Mouse (Mus musculus) kidney, postnatal 0 days (tissue): ENCODE data around the gene Ppara. TPM values are rescaled to one million over a fixed set of nuclear protein-coding genes. Genes with fewer than 3 reads are reported as not detected.

Experiments
- ATAC-seq: fragments of 200-750 bp; cut with Nextera tagmentation; replicated peaks from 2 replicates; pipeline ENCODE4 v1.8.0; 2017; ENCODE audit warnings: low read depth, moderate number of reproducible peaks, moderate TSS enrichment, moderate library complexity; ENCODE audit not compliant: low FRiP score
- DNase-seq: peaks from one replicate; pipeline ENCODE4 v3.0.0-alpha.2; 2016; ENCODE audit warnings: low spot score
- H3K27ac ChIP-seq: fragments of 300-500 bp; sonication (generic); 2 replicates; pipeline ENCODE4 v1.5.1; 2014; ENCODE audit warnings: mild to moderate bottlenecking
- H3K27me3 ChIP-seq: fragments of 300-500 bp; sonication (generic); 2 replicates; pipeline ENCODE4 v1.6.1; 2014; ENCODE audit warnings: low read length, mixed read lengths; ENCODE audit not compliant: insufficient read depth
- H3K36me3 ChIP-seq: fragments of 300-500 bp; sonication (generic); 2 replicates; pipeline ENCODE4 v1.6.1; 2014; ENCODE audit warnings: low read length, mixed read lengths; ENCODE audit not compliant: insufficient read depth
- H3K4me1 ChIP-seq: fragments of 300-500 bp; sonication (generic); replicated peaks from 2 replicates; pipeline ENCODE4 v1.6.1; 2014; ENCODE audit warnings: antibody characterized with exemption, low read length, mixed read lengths; ENCODE audit not compliant: insufficient read depth
- H3K4me2 ChIP-seq: fragments of 300-500 bp; sonication (generic); 2 replicates; pipeline ENCODE4 v1.6.1; 2014; ENCODE audit warnings: mild to moderate bottlenecking, low read length, moderate library complexity, mixed read lengths
- H3K4me3 ChIP-seq: fragments of 300-500 bp; sonication (generic); replicated peaks from 2 replicates; pipeline ENCODE4 v1.5.1; 2014; ENCODE audit warnings: low read depth, low read length
- H3K9ac ChIP-seq: fragments of 300-500 bp; sonication (generic); 2 replicates; pipeline ENCODE4 v1.6.1; 2014; ENCODE audit warnings: low read depth, low read length
- H3K9me3 ChIP-seq: fragments of 300-500 bp; sonication (generic); replicated peaks from 2 replicates; pipeline ENCODE4 v1.6.1; 2016; ENCODE audit warnings: low read length, inconsistent platforms, mixed read lengths
- CTCF ChIP-seq: IDR thresholded peaks from 2 replicates; pipeline ENCODE4 v1.5.1; 2016; ENCODE audit warnings: antibody characterized with exemption, low read depth, mild to moderate bottlenecking, moderate library complexity
- WGBS: fragments of 180-500 bp; shearing (Covaris S2); extraction: QIAGEN DNeasy Blood & Tissue Kit; methylation state at CpG from one replicate; pipeline ENCODE4 v1.1.7; 2014; 5-methylcytosine and 5-hydroxymethylcytosine counted together
- polyA plus RNA-seq: library from polyadenylated mRNA; unstranded; fragments of >200 nt; fragmentation: Nextera tagmentation; extraction: Ambion mirVana; gene quantifications from 2 replicates; pipeline ENCODE4 v1.2.1, GENCODE M21; 2015

The Ppara gene
- polyA plus RNA-seq, 1 experiment from 2014 or later = 12.0 TPM

GRCm38 (mm10) chr15:85809091-85809490, 74.3 kb downstream of the Ppara start:
- H3K9ac ChIP-seq = no peak overlapping the region
- H3K27me3 ChIP-seq = no peaks in the 10 kb centered on the region
- no peaks in the 10 kb centered on the region for H3K4me1 ChIP-seq
- TF ChIP-seq CTCF = no peak
- no peaks in the 10 kb centered on the region for H3K36me3 ChIP-seq
- no peak overlapping the region for H3K27ac ChIP-seq
- no peak for DNase-seq
- H3K4me3 ChIP-seq = no peak overlapping the region
- no peak overlapping the region for H3K4me2 ChIP-seq
- 85% methylated on average over 12 of the region's 12 CpGs for WGBS
- no peaks in the 10 kb centered on the region for H3K9me3 ChIP-seq
- no peak for ATAC-seq

GRCm38 (mm10) chr15:85810462-85810805, 75.7 kb downstream of the Ppara start:
- Histone ChIP-seq H3K9ac (peak overlapping the region; percentile 83), H3K27me3 (no peaks in the 10 kb centered on the region), H3K4me3 (no peak overlapping the region), H3K4me2 (peak overlapping the region; percentile 85), H3K36me3 (no peaks in the 10 kb centered on the region), H3K9me3 (no peaks in the 10 kb centered on the region), H3K4me1 (no peaks in the 10 kb centered on the region), H3K27ac (peak overlapping the region; percentile 92; the same call in 1 of the 2 replicates)
- DNase-seq = no peak
- no peak for TF ChIP-seq CTCF
- 61% methylated on average over 5 of the region's 5 CpGs for WGBS
- no peak for ATAC-seq

GRCm38 (mm10) chr15:85810806-85811521, 76.2 kb downstream of the Ppara start:
- 2% methylated on average over 36 of the region's 36 CpGs for WGBS
- peak; percentile 81 for ATAC-seq

GRCm38 (mm10) chr15:85811535-85812277, 76.9 kb downstream of the Ppara start, which contains the start of gene Cdpf1:
Gene Cdpf1, minus strand, starts transcription at chr15:85811697.
- no peak for TF ChIP-seq CTCF
- H3K27me3 ChIP-seq = no peaks in the 10 kb centered on the region
- peak within 1 kb of the TSS; percentile 84 for H3K4me3 ChIP-seq
- H3K4me2 ChIP-seq = peak within 1 kb of the TSS; percentile 85
- DNase-seq = peak; percentile 99
- no peaks in the 10 kb centered on the region for H3K36me3 ChIP-seq
- H3K9me3 ChIP-seq = no peaks in the 10 kb centered on the region
- peak within 1 kb of the TSS; percentile 92 for H3K27ac ChIP-seq
- H3K9ac ChIP-seq = peak within 1 kb of the TSS; percentile 83
- ATAC-seq = peak; percentile 96
- no peaks in the 10 kb centered on the region for H3K4me1 ChIP-seq
- WGBS = 2% methylated on average over 36 of the region's 36 CpGs

More at GRCm38 (mm10) chr15:85810806-85811521, 76.2 kb downstream of the Ppara start:
- Histone ChIP-seq H3K27ac (peak overlapping the region; percentile 92), H3K4me3 (peak overlapping the region; percentile 84), H3K9ac (peak overlapping the region; percentile 83), H3K36me3 (no peaks in the 10 kb centered on the region), H3K27me3 (no peaks in the 10 kb centered on the region), H3K9me3 (no peaks in the 10 kb centered on the region), H3K4me1 (no peaks in the 10 kb centered on the region), H3K4me2 (peak overlapping the region; percentile 85)
- no peak for DNase-seq
- peak; percentile 32 for TF ChIP-seq CTCF

- Histone ChIP-seq H3K36me3 (no peaks in the 10 kb centered on the region), H3K27me3 (no peaks in the 10 kb centered on the region), H3K9me3 (no peaks in the 10 kb centered on the region), H3K27ac (no peak overlapping the region), H3K4me3 (no peak overlapping the region), H3K9ac (no peak overlapping the region), H3K4me1 (no peaks in the 10 kb centered on the region), H3K4me2 (no peak overlapping the region)
- no peak for TF ChIP-seq CTCF
- 66% methylated on average over 10 of the region's 10 CpGs for WGBS
- DNase-seq = no peak
- ATAC-seq = no peak
Observed at GRCm38 (mm10) chr15:85813428-85813827, 78.6 kb downstream of the Ppara start.

GRCm38 (mm10) chr15:85821203-85822010, 86.6 kb downstream of the Ppara start, which contains the start of gene Pkdrej:
Gene Pkdrej, minus strand, starts transcription at chr15:85821734.
- 1% methylated on average over 54 of the region's 65 CpGs for WGBS
- peak within 1 kb of the TSS; percentile 79 for H3K9ac ChIP-seq
- H3K4me3 ChIP-seq = peak within 1 kb of the TSS; percentile 47
- peak; percentile 79 for ATAC-seq
- no peaks in the 10 kb centered on the region for H3K4me1 ChIP-seq
- no peak for TF ChIP-seq CTCF
- H3K36me3 ChIP-seq = no peaks in the 10 kb centered on the region
- no peak within 1 kb of the TSS for H3K27ac ChIP-seq
- DNase-seq = peak; percentile 39
- no peaks in the 10 kb centered on the region for H3K9me3 ChIP-seq
- H3K27me3 ChIP-seq = peaks cover 5% of the 10 kb centered on the region; the same call in 1 of the 2 replicates
- peak within 1 kb of the TSS; percentile 96 for H3K4me2 ChIP-seq
